Mouse (Mus musculus) frontal cortex, postnatal 36 days (tissue): ENCODE results near the gene Dnttip1.
"Not testable (repeated sequence)": the region's sequence is repeated elsewhere in the genome, so short reads cannot be mapped to it uniquely, and the experiment has no call there.

Source experiments
- DNase-seq, 2 experiments: peaks; one replicate each; pipeline ENCODE4 v3.0.0; 2022; ENCODE audit warnings: low spot score in 2 of 2

Gene Dnttip1

GRCm38 (mm10) chr2:164745843-164746479 lies at the start of gene Dnttip1, which contains the start of gene Wfdc3:
TSS of gene Dnttip1 (plus strand) at chr2:164745983.
TSS of gene Wfdc3 (minus strand) at chr2:164745931.
- peak; percentile 92 to 95 for DNase-seq

GRCm38 (mm10) chr2:164698201-164698600 lies 47.6 kb upstream of the Dnttip1 start, which contains the start of gene Spint4:
TSS of gene Spint4 (plus strand) at chr2:164698501.
- DNase-seq: no peak

- no peak for DNase-seq
Measured at GRCm38 (mm10) chr2:164700959-164701358, 44.8 kb upstream of the Dnttip1 start.

- DNase-seq: no peak
Measured at GRCm38 (mm10) chr2:164701761-164702160, 44.0 kb upstream of the Dnttip1 start.

GRCm38 (mm10) chr2:164704235-164704634 lies 41.5 kb upstream of the Dnttip1 start:
- DNase-seq: no peak

- no peak for DNase-seq
Measured at GRCm38 (mm10) chr2:164705328-164705727, 40.5 kb upstream of the Dnttip1 start.

GRCm38 (mm10) chr2:164705991-164706390 lies 39.8 kb upstream of the Dnttip1 start:
- no peak for DNase-seq

- DNase-seq: no peak
Measured at GRCm38 (mm10) chr2:164715005-164715404, 30.8 kb upstream of the Dnttip1 start, which contains the start of gene Spint5. TSS of gene Spint5 (plus strand) at chr2:164715305.

- not testable (repeated sequence) for DNase-seq
Measured at GRCm38 (mm10) chr2:164716194-164716786, 29.5 kb upstream of the Dnttip1 start.

GRCm38 (mm10) chr2:164723276-164723675 lies 22.5 kb upstream of the Dnttip1 start:
- no peak for DNase-seq

- peak; percentile 39 to 65 for DNase-seq
Measured at GRCm38 (mm10) chr2:164725895-164726619, 19.7 kb upstream of the Dnttip1 start.

- DNase-seq: no peak
Measured at GRCm38 (mm10) chr2:164731719-164732118, 14.1 kb upstream of the Dnttip1 start.

- DNase-seq: no peak
Measured at GRCm38 (mm10) chr2:164733259-164733658, 12.5 kb upstream of the Dnttip1 start.

GRCm38 (mm10) chr2:164734839-164735238 lies 10.9 kb upstream of the Dnttip1 start:
- no peak for DNase-seq

- DNase-seq: no peak
Measured at GRCm38 (mm10) chr2:164735446-164735845, 10.3 kb upstream of the Dnttip1 start.

GRCm38 (mm10) chr2:164737377-164738090 lies 8.2 kb upstream of the Dnttip1 start:
- no peak for DNase-seq

- no peak for DNase-seq
Measured at GRCm38 (mm10) chr2:164739876-164740275, 5.9 kb upstream of the Dnttip1 start.

GRCm38 (mm10) chr2:164744987-164745386 lies 796 bp upstream of the Dnttip1 start:
- DNase-seq: no peak

- DNase-seq: no peak
Measured at GRCm38 (mm10) chr2:164746693-164747092, 910 bp downstream of the Dnttip1 start.

GRCm38 (mm10) chr2:164748191-164748590 lies 2.4 kb downstream of the Dnttip1 start:
- DNase-seq: no peak

- DNase-seq: no peak
Measured at GRCm38 (mm10) chr2:164748991-164749390, 3.2 kb downstream of the Dnttip1 start.

GRCm38 (mm10) chr2:164752454-164752853 lies 6.7 kb downstream of the Dnttip1 start:
- DNase-seq: no peak
